Mouse (Mus musculus) limb, embryonic 15.5 days (tissue): ENCODE results near the gene Trdmt1. TPM values are rescaled to one million over a fixed set of nuclear protein-coding genes. Genes with fewer than 3 reads are reported as not detected.

Experiments
- ATAC-seq: fragments of 200-750 bp; cut with Nextera tagmentation; 2 replicates; pipeline ENCODE4 v1.8.0; 2017; ENCODE audit warnings: low read depth, moderate TSS enrichment; ENCODE audit not compliant: insufficient number of reproducible peaks, low FRiP score, low TSS enrichment
- H3K27ac ChIP-seq: fragments of 300-500 bp; sonication (generic); 2 replicates; pipeline ENCODE4 v1.5.1; 2015; ENCODE audit warnings: moderate library complexity, mild to moderate bottlenecking, inconsistent platforms
- H3K27me3 ChIP-seq: fragments of 300-500 bp; sonication (generic); 2 replicates; pipeline ENCODE4 v1.6.1; 2015; ENCODE audit warnings: inconsistent platforms
- H3K36me3 ChIP-seq: fragments of 300-500 bp; sonication (generic); 2 replicates; pipeline ENCODE4 v1.6.1; 2015; ENCODE audit warnings: inconsistent platforms
- H3K4me1 ChIP-seq: fragments of 300-500 bp; sonication (generic); 2 replicates; pipeline ENCODE4 v1.6.1; 2015; ENCODE audit warnings: inconsistent platforms
- H3K4me2 ChIP-seq: fragments of 300-500 bp; sonication (generic); 2 replicates; pipeline ENCODE4 v1.6.1; 2015; ENCODE audit warnings: mild to moderate bottlenecking, inconsistent platforms
- H3K4me3 ChIP-seq: fragments of 300-500 bp; sonication (generic); 2 replicates; pipeline ENCODE4 v1.5.1; 2015; ENCODE audit warnings: mild to moderate bottlenecking, inconsistent platforms
- H3K9ac ChIP-seq: fragments of 300-500 bp; sonication (generic); 2 replicates; pipeline ENCODE4 v1.6.1; 2015; ENCODE audit warnings: inconsistent platforms
- H3K9me3 ChIP-seq: fragments of 300-500 bp; sonication (generic); 2 replicates; pipeline ENCODE4 v1.6.1; 2016; ENCODE audit warnings: inconsistent platforms
- WGBS: fragments of 180-500 bp; shearing (Covaris S2); methylation state at CpG from one replicate; pipeline ENCODE4 v1.1.7; 2015; 5-methylcytosine and 5-hydroxymethylcytosine counted together
- polyA plus RNA-seq: library from polyadenylated mRNA; unstranded; fragments of >200 nt; fragmentation: Nextera tagmentation; extraction: Ambion mirVana; gene quantifications from 2 replicates; pipeline ENCODE4 v1.2.1, GENCODE M21; 2015

Trdmt1 gene
- polyA plus RNA-seq, 1 experiment from 2014 or later = 11.5 TPM

DNA sequence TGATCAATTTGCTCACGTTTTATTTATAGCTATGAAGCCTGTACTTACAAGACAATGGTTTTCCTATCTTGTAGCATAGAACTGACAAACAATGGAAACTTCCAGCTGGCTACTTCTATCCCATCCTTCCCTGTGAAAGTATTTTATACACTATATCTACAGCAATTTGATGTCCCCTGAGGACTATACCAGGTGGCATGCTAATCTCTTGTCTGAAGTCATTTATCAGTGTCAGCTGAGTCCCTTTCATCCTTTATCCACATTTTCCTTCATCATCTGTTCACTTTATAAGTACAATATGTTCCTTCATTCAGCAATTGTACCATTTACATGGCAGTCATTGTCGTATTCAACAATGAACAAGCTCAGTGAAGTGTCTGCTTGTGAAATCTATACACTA is 17.3 kb downstream of the Trdmt1 start:
- H3K4me1 ChIP-seq = 0 out of 2 replicates have a peak, but pooled peaks cover 4% of the 10 kb centered on the region
- H3K36me3 ChIP-seq = no peaks in the 10 kb centered on the region
- H3K4me3 ChIP-seq = no peak overlapping the region

DNA sequence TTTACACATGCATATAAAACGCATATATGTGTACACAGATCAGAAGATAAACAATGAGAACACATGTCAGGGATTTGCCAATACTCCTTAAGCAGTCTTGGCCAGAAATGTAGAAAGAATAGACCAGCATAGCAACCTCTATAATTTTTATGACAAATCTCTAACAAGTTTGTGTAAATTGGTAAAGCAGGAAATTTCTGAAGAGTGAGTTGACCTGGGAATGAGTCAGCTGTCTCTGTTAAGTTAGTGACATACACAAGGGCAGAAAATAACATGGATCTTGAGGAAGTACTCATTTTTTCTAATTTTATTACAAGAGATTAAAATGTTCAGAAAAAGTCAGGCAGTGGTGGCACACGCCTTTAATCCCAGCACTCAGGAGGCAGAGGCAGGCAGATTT is 18.3 kb downstream of the Trdmt1 start:
- Histone ChIP-seq H3K36me3 (no peaks in the 10 kb centered on the region), H3K4me2 (no peak overlapping the region), H3K4me1 (0 out of 2 replicates have a peak, but pooled peaks cover 4% of the 10 kb centered on the region), H3K4me3 (no peak overlapping the region), H3K9me3 (no peaks in the 10 kb centered on the region), H3K27ac (no peak overlapping the region), H3K27me3 (no peaks in the 10 kb centered on the region), H3K9ac (no peak overlapping the region)
- 90% methylated on average over 2 of the region's 2 CpGs for WGBS
- ATAC-seq = no peak

More for the DNA sequence above, 17.3 kb downstream of the Trdmt1 start:
- H3K27ac ChIP-seq = no peak overlapping the region
- no peaks in the 10 kb centered on the region for H3K27me3 ChIP-seq
- WGBS = 55% methylated on average over 2 of the region's 2 CpGs
- no peaks in the 10 kb centered on the region for H3K9me3 ChIP-seq
- no peak overlapping the region for H3K9ac ChIP-seq
- no peak overlapping the region for H3K4me2 ChIP-seq
- no peak for ATAC-seq

DNA sequence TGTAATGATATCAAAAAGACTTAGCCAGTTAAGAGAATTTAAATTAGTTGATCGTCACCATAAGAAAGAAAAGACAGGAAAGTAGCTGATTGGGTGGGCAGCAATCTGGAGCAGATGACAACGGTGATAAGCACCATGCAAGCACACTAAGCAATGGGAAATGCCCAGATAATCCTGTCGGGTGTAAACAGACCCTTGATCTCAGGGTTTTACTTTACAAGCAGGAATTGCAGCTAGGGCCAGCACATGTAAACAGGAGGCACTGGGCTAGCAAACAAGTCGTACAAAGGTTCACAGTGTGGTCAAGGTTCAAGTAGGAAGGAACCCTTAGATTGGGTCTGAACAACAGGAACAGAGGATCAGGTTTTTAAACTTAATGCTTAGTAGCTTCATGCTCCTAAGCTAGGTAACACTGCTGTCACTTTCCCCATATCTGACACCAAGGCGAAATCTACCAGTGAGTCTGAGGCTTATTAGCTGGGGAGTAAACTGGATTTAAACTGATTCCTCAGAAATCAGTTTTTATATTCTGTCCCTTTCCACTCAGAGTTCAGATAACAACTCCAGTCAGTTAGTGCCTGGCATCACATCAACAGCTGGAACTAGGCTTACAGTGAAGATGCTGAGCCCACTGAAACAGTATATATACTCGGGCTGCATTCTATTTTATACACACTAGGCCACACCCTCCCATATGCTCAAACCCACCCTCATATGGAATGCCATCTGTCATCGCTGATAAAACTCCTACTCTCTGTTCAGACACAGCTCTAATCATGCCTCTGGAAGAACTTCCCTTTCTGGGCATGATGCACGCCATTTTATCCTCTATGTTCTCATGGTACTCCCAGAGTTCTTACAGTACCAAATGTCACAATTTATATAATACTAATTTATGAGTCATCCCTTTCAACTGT is 20.7 kb downstream of the Trdmt1 start:
- no peak for ATAC-seq
- H3K9ac ChIP-seq = no peak overlapping the region
- WGBS = 45% methylated on average over 8 of the region's 8 CpGs
- H3K4me1 ChIP-seq = 0 out of 2 replicates have a peak, but pooled peaks cover 4% of the 10 kb centered on the region
- no peak overlapping the region for H3K27ac ChIP-seq
- no peak overlapping the region for H3K4me3 ChIP-seq
- H3K9me3 ChIP-seq = no peaks in the 10 kb centered on the region
- H3K27me3 ChIP-seq = no peaks in the 10 kb centered on the region
- H3K36me3 ChIP-seq = 0 out of 2 replicates have a peak, but pooled peaks cover 4% of the 10 kb centered on the region
- H3K4me2 ChIP-seq = no peak overlapping the region

DNA sequence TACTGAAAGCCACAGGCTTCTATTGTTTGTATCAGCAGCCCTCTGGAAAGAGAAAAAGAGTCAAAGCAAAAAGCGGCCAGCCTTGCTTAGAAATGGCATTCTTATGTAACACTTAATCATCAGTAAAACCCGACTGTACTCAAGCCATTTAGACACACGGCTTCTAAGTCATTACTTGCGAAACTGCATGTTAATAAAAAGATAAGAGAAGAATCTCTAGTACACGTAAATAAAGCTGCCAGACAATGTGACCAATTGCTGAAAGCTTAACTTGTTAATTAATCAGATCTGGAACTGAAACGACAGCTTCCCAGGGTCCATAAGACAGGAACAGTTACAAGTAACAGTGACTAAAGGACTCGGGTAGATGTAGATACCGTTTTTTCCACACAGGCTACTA is 22.4 kb downstream of the Trdmt1 start:
- H3K4me1 ChIP-seq = 0 out of 2 replicates have a peak, but pooled peaks cover 4% of the 10 kb centered on the region
- no peak overlapping the region for H3K4me2 ChIP-seq
- H3K36me3 ChIP-seq = peaks cover 4% of the 10 kb centered on the region; the same call in 1 of the 2 replicates
- no peaks in the 10 kb centered on the region for H3K27me3 ChIP-seq
- WGBS = 57% methylated on average over 8 of the region's 8 CpGs
- no peak overlapping the region for H3K27ac ChIP-seq
- no peak overlapping the region for H3K4me3 ChIP-seq
- no peaks in the 10 kb centered on the region for H3K9me3 ChIP-seq
- H3K9ac ChIP-seq = no peak overlapping the region
- ATAC-seq = no peak

DNA sequence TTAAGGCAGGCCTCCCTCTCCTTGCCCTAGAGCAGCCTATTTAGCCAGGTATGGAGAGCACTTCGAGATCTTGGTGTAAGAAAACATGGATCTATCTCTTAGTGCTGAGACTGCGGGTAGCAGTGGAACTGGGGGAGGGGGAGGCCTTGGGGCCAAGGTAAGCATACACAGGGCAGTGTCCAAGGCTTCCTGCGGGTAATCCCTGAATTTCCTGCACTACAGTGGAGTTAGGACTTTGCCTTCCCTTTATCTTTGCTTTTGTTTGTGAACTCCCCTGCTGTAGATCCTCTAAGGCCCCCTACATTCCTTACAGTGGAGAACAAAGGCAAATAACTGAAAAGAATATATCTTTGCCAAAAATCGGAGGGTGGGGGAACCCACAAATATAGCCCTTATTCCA is 29.5 kb downstream of the Trdmt1 start:
- WGBS = 70% methylated on average over 4 of the region's 4 CpGs
- peaks cover 16% of the 10 kb centered on the region for H3K36me3 ChIP-seq
- no peak overlapping the region for H3K4me3 ChIP-seq
- H3K27ac ChIP-seq = no peak overlapping the region
- H3K27me3 ChIP-seq = no peaks in the 10 kb centered on the region
- no peak for ATAC-seq
- no peaks in the 10 kb centered on the region for H3K9me3 ChIP-seq
- H3K9ac ChIP-seq = no peak overlapping the region
- H3K4me1 ChIP-seq = no peaks in the 10 kb centered on the region; the same call in 1 of the 2 replicates
- H3K4me2 ChIP-seq = no peak overlapping the region

DNA sequence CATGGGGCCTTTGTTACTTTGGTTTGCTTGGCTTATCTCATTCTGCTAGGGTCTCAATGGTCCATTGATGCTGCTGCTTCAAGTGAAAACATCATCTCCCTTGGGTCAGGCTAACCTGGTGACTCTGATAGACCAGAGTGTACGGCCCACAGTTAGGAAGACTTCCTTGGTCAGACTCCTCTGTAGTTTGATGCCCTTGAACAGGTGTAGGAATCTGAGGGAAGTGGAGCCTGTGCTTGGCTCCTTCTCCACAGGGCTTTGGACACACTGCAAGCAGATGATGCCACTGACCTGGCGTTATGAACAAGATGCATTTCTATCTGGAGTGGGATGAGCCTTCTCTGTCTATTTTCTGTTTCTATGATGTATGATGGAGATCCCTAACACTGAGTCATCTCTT is 41.8 kb downstream of the Trdmt1 start:
- Histone ChIP-seq H3K9me3 (no peaks in the 10 kb centered on the region), H3K27ac (no peak overlapping the region), H3K4me3 (no peak overlapping the region), H3K9ac (no peak overlapping the region), H3K36me3 (no peaks in the 10 kb centered on the region), H3K4me2 (no peak overlapping the region), H3K4me1 (no peaks in the 10 kb centered on the region), H3K27me3 (no peaks in the 10 kb centered on the region)
- ATAC-seq = no peak
- 91% methylated on average over 2 of the region's 2 CpGs for WGBS

DNA sequence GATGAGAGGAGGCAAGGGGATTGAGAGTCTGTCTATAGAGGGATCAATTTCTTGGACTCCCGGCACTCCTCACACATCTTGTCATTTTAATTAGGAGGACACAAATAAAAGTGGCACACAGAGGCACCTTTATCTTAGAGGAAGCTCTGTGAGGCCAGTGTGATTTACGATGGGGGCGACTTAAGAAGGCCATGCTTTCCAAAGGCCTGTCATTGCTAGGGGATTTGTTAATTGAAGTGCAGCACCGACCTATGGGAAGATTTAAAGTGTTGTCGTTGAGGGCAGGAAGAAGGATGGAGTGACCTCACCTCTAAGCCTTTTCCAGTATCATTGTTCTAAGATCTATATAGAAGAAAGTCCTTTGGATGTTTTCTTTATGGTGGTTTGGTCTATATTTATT is 42.9 kb downstream of the Trdmt1 start:
- no peaks in the 10 kb centered on the region for H3K4me1 ChIP-seq
- no peaks in the 10 kb centered on the region for H3K36me3 ChIP-seq
- no peak overlapping the region for H3K27ac ChIP-seq
- no peaks in the 10 kb centered on the region for H3K9me3 ChIP-seq
- H3K9ac ChIP-seq = no peak overlapping the region
- H3K4me2 ChIP-seq = no peak overlapping the region
- no peaks in the 10 kb centered on the region for H3K27me3 ChIP-seq
- no peak overlapping the region for H3K4me3 ChIP-seq
- 21% methylated on average over 5 of the region's 5 CpGs for WGBS
- ATAC-seq = no peak

DNA sequence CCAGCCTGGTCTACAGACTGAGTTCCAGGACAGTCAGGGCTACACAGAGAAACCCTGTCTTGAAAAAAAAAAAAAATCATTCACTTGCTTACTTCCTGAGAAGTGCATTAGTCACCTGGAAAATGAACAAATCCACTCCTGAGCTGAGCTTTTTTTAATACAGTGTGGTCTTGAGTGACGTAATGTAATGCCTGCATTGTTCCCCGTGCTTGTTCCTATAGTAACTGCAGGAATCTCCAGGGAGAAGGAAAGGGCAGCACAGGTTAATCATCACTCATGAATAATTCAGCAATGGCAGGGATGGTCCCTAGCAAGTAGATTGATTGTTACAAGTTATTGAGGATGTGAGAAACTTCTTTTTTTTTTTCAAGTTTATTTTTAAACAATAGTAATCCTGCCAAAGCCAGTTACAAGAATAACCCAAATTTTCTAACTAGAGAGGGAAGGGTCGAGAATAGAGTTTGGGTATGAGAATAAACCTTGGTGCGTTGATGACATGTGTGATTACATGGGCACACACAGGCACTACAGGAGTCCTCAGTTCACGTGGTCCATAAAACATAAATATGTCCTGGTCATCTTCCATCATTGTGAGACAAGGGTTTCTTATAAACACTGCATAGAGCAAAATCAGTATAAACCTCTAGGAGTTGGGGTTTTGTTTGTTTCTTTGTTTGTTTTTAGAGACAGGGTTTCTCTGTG is 44.0 kb downstream of the Trdmt1 start:
- H3K9ac ChIP-seq = no peak overlapping the region
- H3K27ac ChIP-seq = no peak overlapping the region
- no peak overlapping the region for H3K4me2 ChIP-seq
- no peak overlapping the region for H3K4me3 ChIP-seq
- no peaks in the 10 kb centered on the region for H3K36me3 ChIP-seq
- no peaks in the 10 kb centered on the region for H3K9me3 ChIP-seq
- no peaks in the 10 kb centered on the region for H3K27me3 ChIP-seq
- no peaks in the 10 kb centered on the region for H3K4me1 ChIP-seq
- WGBS = 70% methylated on average over 5 of the region's 5 CpGs
- no peak for ATAC-seq

DNA sequence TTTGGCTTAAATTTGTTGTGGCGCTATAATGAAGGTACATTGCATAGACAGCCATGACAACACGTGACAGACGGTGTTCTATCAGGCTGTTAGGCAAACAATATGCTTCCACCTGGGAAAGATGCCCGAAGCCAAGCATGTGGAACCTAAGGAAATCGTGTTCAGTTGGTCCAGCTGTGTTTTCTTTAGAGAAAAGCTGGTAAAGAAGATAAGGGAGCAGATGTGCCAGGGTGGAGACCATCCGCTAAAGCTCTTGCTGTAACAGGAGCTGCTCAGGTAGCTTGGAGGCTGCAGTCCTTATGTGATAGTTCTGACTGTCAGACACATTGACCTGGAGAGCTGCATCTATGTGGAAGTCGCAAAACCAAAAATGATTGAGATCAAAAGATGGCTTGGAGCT is 45.3 kb downstream of the Trdmt1 start:
- Histone ChIP-seq H3K4me3 (no peak overlapping the region), H3K4me1 (no peaks in the 10 kb centered on the region), H3K27me3 (no peaks in the 10 kb centered on the region), H3K9ac (no peak overlapping the region), H3K4me2 (no peak overlapping the region), H3K27ac (no peak overlapping the region), H3K36me3 (no peaks in the 10 kb centered on the region), H3K9me3 (no peaks in the 10 kb centered on the region)
- WGBS = 71% methylated on average over 7 of the region's 7 CpGs
- no peak for ATAC-seq

DNA sequence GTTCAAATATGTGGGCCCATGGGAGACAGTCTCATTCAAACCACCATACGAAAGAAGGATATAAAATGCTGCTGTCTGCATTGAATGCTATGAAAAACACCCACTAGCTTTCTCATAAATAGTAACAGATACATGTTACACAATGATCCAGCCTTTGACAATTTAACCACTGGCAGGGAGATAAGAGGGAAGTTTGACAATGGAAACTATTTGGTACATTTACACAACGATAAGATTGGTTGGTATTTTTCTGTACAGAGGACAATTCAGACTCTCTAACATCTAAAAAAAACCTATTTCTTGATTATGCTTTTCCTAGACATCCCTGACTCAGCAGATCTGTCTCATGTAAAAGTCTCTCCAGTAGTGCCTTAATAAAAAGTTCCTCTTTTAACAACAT is 48.4 kb downstream of the Trdmt1 start:
- ATAC-seq = no peak
- 53% methylated on average over 2 of the region's 2 CpGs for WGBS

DNA sequence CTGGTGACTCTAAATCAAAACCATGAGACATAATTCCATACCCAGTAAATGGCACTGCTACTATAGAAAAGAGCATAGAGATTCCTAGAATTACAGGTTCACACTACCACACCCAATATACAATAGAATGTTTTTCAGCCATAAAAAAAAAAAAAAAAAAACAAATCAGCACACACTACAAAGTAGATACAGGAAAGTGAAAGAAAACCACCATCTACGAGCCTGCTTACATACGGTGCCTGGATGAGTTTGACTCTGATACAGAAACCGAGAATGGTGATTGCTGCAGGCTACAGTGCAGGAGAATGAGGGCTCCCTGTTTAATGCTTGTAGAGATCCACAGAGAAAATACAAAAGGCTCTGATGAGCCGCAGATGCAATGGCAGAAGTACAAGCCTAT is 51.5 kb downstream of the Trdmt1 start:
- 67% methylated on average over 4 of the region's 4 CpGs for WGBS
- no peak overlapping the region for H3K27ac ChIP-seq

More for the DNA sequence above, 48.4 kb downstream of the Trdmt1 start:
- H3K36me3 ChIP-seq = no peaks in the 10 kb centered on the region
- H3K27ac ChIP-seq = no peak overlapping the region
- H3K9me3 ChIP-seq = no peaks in the 10 kb centered on the region
- no peaks in the 10 kb centered on the region for H3K27me3 ChIP-seq
- H3K4me3 ChIP-seq = no peak overlapping the region
- H3K9ac ChIP-seq = no peak overlapping the region
- no peak overlapping the region for H3K4me2 ChIP-seq
- no peaks in the 10 kb centered on the region for H3K4me1 ChIP-seq

DNA sequence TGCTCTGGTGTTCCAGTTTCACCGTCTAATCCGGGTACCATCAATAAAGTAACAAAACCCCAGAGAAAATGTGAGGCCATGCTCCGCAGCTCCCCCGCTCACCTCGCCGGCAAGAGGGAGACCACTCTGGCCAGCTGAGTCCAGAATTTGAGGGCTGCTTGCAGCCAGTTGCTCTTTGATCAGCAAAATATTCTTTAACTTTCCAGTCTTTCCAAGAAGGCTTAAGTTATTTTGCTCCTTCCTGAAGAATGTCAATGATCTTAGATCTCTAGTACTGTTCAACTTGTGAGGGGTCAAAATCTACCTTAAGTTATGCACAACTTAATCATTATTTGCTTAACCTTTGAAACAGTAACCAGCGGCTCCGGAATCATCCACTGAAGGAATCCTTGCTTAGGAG is 52.7 kb downstream of the Trdmt1 start, which contains the start of gene Cubn:
TSS of gene Cubn (minus strand) at position 80 of the 400 bp plus-strand sequence.
- Histone ChIP-seq H3K4me3 (no peak within 1 kb of the TSS), H3K9ac (no peak within 1 kb of the TSS), H3K9me3 (no peaks in the 10 kb centered on the region), H3K4me1 (0 out of 2 replicates have a peak, but pooled peaks cover 2% of the 10 kb centered on the region), H3K4me2 (no peak within 1 kb of the TSS), H3K27me3 (no peaks in the 10 kb centered on the region), H3K27ac (no peak within 1 kb of the TSS), H3K36me3 (no peaks in the 10 kb centered on the region)
- no peak for ATAC-seq
- WGBS = 55% methylated on average over 8 of the region's 8 CpGs

More for the DNA sequence above, 51.5 kb downstream of the Trdmt1 start:
- no peaks in the 10 kb centered on the region for H3K27me3 ChIP-seq
- no peak for ATAC-seq
- H3K9me3 ChIP-seq = no peaks in the 10 kb centered on the region
- no peaks in the 10 kb centered on the region for H3K36me3 ChIP-seq
- no peak overlapping the region for H3K4me2 ChIP-seq
- 0 out of 2 replicates have a peak, but pooled peaks cover 2% of the 10 kb centered on the region for H3K4me1 ChIP-seq
- no peak overlapping the region for H3K4me3 ChIP-seq
- no peak overlapping the region for H3K9ac ChIP-seq
